Mouse (Mus musculus): ENCODE data around the gene Fndc3a.

The Fndc3a gene

DNA sequence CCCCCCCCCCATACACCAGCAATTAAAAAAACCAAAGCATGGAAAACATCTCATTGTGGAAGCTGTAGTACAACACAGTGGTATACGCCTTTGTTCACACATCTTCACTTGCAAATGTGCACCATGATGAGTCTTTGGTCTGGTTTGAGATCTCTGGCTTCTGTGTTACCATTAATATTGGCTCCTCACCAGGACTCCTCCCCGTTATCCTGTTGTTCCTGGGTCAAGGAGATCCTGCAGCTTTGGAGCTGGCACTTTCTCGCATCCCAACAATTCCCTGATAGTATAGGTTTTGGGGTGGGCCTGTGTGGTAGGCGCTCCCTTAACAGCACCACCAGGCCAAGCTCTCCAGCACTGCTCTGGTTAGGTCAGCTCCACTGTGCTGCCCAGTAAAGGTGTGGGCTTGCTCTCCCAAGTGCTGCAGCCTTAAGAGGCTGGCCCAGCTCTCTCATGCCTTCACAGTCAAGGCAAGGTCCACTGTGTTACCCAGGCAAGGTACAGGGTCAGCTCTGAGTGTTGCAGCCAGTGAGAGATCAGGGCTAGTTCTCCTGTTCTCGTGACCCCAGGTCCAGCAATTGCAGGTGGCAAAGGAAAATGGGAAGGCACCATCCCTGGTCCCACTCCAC is 173.3 kb downstream of the Fndc3a start:
- no peak for DNase-seq (ENCODE audit: low spot score)

DNA sequence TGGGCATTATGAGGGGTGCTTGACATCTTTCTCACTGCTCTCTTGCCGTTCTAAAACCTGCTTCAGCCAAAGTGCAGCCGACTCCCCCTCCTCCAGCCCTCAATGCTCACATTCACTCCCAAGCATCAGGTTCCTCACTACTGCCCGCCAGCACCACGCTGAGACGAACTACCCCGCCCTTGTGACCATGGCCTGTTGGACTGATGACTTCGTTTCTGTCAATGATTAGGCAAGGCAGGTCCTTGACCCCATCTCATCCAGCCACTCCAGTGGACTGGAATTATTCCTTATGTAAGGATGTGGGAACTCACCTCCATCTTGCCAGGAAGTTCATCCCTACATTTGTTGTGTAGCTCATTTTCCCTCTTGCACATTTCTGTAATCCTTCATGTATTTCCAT is 175.9 kb downstream of the Fndc3a start:
- no peak for DNase-seq (ENCODE audit: low spot score)

DNA sequence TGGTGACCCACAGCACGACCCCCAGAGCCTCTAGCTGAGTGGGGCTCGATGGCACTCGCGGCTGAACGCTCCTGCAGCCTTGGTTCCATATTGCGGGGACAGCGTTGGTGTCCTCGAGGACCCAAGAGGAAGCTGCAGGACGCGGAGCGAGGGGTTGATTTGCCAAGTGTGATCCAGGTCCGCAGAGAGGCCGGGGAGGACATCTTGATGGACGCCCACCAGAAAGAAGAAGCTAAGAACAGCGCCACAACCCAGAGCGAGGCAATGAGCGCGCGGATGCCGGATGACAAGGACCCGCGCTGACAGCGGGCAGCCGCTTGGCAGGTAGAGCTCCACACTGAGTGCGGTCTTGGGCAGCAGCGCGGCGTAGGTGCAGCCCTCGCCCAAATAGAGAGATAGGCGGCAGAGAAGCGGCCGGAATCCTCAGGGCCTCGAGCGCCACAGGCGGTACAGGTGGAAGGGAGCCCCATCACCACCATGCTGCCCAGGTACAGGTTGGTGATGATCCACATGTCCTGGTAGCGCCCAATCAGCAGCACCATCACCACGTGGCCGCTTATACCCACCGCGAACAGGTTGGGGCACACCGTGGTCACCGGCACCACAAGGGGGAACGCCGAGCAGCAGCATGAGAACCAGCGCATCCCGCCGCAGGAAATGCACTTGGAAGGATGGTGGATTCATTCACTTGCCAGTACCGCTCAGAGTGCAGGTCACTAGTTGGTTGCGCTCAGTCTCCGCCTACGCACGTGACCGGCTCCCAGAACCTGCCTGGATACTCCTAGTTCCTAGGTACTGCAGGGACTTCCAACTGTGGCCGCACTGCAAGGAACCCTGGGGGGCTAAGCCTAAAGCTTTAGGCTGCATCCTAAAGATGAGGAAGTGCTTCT is 177.5 kb downstream of the Fndc3a start:
- no peak for DNase-seq (ENCODE audit: low spot score)

DNA sequence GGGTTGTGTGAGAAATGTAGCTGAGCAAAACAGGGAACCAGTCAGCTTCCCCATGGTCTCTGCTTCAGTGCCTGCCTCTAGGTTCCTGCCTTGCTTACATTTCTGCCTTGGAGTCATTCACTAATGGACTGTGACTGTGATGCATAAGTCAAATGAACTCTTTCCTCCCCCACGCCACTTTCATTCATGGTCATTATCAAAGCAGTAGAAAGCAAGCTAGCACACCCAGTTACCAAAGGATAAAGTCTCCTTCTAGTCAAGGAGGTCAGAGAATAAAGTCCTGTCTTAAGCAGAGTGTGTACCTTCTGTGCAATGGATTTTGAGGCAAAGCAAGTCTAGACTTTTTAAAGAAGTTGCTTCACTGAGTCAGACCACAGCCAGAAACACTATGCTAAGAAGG is 182.7 kb downstream of the Fndc3a start:
- no peak for DNase-seq (ENCODE audit: low spot score)

DNA sequence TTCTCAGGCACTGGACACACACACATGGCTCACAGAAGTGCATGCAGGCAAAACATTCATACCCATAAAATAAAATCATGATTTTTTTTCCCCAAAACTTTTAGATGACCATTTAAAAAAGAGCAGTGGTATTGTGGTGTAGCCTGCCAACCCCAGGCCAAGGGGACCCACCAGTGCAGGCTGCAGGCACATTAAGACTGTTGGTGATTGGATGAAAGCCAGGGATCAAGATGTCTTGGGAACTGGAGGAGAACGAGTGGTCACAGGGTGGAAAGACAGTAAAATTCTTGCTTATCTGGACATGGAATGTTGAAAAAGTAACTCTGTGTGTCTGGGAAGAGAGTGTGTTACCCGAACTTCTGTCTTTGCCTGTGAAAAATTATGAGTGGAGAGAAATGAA is 190.2 kb downstream of the Fndc3a start:
- DNase-seq (ENCODE audit: low spot score), result no peak

DNA sequence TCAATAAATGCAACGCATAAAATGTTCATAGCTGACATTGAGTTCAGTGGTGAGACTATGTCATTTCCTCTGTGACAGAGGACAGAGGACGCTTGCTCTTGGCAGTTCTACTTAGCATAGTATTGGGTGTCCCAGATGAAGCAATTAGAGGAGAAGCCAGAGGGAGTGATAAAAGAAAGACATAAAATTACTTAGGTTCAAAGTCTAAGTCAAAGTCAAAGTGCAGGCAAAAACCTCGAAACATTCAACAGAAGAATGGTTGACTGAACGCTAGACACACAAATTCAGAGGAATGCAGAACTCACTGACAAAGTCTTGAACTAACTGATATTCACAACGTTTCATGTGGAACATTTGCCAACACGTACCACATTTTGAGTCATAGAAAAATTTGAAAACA is 191.0 kb downstream of the Fndc3a start:
- DNase-seq (ENCODE audit: low spot score), result no peak

DNA sequence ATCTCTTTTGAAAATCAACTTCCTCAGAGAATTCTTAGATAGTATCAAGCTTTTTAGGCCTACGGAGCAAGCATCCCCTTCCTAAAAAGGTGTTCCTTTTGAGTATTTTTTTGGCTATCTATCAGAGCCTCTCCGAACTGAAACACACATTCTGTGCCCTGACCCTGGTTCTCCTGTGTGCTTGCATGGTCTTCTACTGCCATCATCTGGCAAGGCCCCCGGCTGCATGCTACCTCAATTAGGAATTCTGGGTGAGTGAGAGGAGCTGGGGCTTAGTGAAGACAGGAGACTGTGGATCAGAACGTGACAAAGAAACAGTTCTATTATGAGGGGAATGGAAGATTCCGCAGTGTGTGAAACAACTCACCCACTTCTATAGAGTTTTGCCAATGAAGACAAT is 193.4 kb downstream of the Fndc3a start:
- no peak for DNase-seq (ENCODE audit: low spot score)

DNA sequence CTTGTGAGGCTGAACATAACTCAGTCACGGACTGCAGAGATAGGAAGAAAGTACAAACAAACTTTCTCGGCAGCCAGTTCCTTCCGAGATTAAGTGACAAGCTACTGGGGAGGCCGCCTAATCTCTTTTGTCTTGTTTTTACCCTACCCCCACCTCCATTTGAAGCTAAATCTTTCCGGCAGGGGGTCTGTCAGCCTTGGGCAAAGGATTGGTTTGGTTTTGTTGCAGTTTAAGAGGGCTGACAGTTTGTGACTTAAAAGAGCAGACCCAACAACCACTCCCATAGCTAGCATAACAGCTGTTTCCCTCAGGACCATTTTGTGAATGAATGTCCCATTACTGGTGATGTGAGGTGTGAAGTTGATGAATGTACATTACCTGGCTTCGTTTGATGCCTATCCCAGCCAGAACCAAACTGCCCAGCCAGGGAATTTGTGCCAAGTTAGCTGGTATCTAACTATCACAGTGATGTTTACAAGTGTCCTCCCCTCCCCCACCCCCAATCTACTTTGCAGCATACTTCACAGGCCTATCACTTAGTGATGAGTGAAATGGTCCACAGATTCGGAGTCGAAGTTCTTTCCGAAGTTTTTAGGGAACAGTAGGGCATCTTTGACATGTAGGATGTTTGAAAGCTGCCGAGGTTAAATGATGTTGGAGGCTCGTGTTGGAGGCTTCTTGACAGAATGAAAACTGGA is 202.9 kb downstream of the Fndc3a start:
- DNase-seq (ENCODE audit: low spot score), result no peak

DNA sequence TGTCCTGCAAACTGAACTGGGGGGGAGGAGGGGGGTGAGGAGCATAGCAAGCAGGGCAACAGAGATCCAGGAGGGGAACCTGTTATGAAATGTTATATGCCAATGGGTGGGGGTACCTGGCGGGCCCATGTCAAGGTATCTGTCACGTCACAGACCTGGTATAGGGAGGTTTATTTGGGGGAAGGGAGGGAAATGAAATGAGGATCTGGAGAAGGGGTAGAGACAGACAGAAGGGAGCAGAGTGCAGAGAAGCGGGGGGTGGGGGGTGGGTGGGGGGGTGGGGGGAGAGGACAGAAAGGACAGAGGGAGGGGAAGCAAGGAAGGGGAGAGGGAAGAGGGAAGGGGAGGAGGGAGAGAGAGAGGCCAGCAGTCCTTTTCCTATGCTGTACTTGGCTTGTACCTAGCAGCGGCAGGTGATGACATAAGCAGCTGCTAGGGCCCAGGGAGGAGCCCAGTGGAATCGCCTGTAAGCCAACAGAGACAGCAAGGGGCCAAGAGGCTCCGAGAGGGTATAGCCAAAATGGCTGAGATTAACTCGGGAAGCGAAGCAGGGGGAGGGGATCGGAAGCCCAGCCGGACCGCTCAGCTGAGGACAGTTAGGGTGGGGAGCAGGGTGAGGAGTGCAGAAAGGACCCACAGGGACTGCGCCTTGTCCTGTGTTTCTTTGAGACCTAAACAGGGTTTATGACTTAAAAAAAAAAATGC is 203.6 kb downstream of the Fndc3a start:
- no peak for DNase-seq (ENCODE audit: low spot score)

DNA sequence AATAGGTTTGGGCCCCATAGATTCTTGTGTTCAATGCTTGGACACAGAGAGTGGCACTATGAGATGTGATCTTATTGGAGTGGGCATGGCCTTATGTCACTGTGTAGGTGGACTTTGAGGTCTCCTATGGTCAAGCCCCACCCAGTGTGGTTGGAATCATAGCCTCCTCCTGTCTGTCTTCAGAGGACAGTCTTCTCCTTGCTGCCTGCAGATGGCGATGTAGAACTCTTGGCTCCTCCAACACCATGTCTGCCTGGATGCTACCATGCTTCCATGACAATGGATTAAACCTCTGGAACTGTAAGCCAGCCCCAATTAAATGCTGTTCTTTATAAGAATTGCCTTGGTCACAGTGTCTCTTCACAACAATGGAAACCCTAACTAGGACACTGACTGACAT is 204.8 kb downstream of the Fndc3a start:
- DNase-seq (ENCODE audit: low spot score), result no peak

DNA sequence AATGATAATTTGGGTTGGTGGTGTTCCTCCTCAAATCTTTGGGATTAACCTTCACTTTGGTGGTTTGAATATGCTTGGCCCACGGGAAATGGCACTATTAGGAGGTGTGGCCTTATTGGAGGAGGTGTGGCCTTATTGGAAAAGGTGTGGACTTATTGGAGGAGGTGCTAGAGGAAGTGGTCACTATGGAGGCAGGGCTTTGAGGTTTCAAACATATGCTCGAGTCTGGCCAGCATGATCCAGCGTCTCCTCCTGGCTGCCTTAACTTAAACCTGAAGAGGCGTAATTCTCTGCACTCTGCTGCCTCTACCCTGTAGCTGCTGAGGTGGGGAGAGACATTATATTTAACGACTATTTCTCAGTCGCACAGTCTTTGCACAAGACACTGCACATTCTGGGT is 206.6 kb downstream of the Fndc3a start:
- DNase-seq (ENCODE audit: low spot score), result no peak

DNA sequence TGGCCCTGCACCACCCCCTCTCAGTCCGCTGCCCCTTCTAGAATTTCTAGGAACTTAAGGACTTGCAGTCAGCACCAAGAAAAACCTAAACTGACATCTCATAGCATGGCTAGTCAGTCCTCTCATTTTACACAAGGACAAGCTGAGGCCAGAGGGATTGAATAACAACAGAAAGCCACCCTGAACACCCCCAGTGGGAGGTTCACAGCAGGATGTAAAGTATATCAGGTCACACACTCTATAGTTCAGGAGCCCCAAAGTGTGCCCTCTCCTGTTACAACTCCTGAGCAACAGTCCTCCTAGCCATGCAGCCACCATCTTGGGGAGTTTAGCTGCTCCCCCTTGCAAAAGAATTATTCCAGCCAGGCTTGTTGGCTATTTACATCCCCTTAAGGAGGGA is 216.0 kb downstream of the Fndc3a start:
- no peak for DNase-seq (ENCODE audit: low spot score)

DNA sequence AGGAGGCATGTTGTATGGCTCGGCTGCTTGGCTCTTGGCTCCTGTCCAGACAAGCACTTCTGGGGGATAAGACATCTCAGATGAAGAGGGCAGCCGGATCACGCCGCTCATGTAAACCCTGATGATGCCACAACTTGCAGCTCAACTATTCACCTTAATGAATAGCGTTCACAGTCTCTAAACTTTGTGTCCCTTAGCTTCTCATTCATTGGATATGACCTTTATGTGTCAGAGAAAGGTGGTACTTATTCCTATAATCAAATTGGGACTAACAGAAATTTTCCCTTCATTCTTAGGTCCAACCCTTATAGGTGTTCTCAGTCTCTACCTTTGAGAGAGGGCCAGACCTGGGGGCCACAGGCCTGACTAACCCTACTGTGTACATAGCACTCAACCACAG is 218.1 kb downstream of the Fndc3a start, which contains the start of gene Gm9195:
Gm9195 (minus strand) TSS at position 101 of the 400 bp plus-strand sequence.
- DNase-seq (ENCODE audit: low spot score), result no peak

DNA sequence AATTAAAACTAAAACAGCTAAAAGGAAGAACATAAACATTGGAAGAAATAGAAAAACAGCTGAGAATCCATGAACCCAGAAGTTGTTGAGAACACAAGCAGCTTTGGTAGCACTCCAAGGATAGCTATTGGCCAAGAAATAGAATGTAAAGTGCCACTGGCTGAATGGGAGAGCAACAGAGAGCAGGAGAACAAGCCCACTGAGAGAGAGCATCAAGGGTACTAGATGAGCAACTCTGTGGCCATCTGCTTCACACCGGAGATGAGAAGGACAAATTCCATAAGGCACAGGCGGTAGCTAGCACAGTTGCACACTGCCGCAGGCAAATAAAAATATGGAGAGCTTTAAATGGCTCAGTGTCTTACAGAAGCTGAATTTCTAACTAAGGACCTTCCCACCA is 219.4 kb downstream of the Fndc3a start:
- no peak for DNase-seq (ENCODE audit: low spot score)
